Mouse (Mus musculus): ENCODE data around the gene Glrx5.

The Glrx5 gene

GRCm38 (mm10) chr12:105004956-105005714 is 27.4 kb upstream of the Glrx5 start:
- DNase-seq, result no peak

GRCm38 (mm10) chr12:105005715-105005972 is 26.8 kb upstream of the Glrx5 start:
- no peak for DNase-seq

GRCm38 (mm10) chr12:105008150-105008549 is 24.3 kb upstream of the Glrx5 start:
- no peak for DNase-seq

- no peak for DNase-seq
These were observed 23.7 kb upstream of the Glrx5 start for GRCm38 (mm10) chr12:105008752-105009178.

DNA sequence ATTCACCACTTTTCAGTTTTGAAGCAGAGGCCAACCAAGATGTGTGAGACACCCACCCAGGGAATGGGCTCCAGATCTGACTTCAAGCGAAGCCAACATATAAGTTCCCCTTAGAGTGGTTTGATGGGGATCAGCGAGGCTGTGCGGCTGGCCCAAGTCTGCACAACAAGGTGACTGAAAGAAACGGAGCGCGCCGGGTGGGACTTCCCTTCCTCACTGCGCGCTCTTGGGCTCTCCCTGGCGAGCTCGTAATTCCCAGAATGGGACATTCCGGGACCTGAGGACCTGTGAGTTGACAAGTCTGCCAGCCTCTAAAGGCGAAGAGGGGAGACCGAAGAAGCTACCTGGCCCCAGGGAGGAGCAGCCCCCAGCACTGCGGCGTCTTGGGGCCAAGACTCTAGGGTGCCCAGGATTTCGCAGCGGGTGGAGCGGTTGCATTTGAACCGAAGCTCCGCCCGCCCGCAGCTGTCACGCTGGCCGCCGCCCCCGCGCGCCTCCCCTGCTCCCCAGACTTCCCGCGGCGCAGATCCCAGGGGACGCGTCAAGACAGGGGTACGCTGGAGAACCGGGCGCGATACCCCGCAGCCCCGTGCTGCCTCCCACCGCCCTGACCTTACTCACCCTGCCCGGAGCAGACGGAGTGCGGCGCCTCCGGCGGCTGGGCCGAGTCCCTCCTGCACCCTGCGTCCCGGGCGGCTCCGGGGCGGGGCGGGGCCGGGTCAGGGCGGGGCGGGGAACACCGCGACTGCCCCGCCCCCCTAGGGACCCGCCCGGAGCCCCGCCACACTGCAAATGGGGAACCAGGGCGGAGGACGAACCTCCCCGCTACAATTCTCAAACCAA is 22.9 kb upstream of the Glrx5 start, which contains the start of gene Syne3:
Gene Syne3 (minus strand): TSS at position 440 of the 843 bp plus-strand sequence.
- DNase-seq, result peak; percentile 56

DNA sequence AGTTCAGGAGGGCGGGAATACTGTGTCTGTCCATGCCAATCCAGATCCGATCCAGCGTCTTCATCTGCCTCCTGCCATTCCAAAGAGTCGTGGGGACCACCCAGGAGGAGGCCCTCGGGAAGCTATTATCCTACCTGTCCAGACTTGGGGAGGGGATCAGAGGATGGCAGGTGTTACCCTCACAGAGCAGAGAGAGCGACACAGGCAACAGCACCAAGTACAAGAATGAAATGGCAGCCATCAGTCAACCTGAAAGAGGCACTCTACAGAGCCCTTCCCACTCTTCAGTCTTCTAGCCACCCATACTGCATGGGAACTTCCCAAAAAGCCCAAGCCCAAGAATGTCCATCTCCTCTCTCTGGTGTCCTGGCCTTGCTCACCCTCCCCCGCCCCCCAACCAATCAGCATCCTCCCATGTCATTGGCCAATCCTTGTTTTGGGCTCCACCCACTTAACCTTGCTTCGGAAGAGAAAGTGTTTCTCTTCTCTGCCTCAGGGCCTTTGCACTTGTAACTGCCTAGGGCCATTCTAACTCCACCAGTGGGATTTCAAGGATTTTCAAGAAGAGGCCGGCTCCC is 22.2 kb upstream of the Glrx5 start:
- DNase-seq, result no peak

GRCm38 (mm10) chr12:105011589-105011988 is 20.9 kb upstream of the Glrx5 start:
- DNase-seq, result no peak

DNA sequence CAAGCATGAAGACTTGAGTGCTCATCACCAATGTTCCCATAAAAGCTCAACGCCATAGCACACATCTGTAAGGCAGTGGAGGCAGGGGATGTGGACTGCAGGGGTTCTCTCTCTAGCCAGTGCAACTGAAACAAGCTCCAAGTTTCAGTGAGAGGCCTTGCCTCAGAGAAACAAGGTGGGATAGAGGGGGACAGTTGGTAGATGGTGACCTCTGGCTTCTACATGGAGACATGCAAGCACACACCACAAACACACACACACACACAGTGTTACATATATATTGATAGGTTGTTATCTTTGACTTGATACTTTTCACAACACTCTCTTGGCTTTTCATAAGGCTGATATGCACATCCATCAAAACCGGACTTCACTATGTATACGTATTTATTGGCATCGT is 20.2 kb upstream of the Glrx5 start:
- no peak for DNase-seq

GRCm38 (mm10) chr12:105013065-105013464 is 19.4 kb upstream of the Glrx5 start:
- DNase-seq, result peak; percentile 62

DNA sequence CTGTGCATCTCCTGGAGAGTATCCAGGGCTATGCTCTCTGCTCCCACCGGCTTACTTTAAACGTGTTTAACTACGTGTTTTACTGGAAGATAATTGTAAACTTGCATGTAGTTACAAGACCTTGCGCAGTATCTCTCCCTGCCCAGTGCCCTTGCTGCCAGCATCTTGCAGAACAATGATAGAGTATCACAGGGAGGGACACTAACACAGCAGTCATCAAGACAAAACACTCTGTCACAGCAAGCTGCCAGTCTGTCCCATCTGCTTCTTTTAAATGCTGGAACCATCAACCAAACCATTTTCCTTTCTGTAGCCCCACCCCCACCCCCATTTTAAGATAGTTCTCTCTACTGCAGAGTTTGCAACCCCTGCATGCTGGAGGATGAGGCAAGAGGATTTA is 16.3 kb upstream of the Glrx5 start:
- peak; percentile 56 for DNase-seq

GRCm38 (mm10) chr12:105016639-105017038 is 15.8 kb upstream of the Glrx5 start:
- DNase-seq, result no peak

DNA sequence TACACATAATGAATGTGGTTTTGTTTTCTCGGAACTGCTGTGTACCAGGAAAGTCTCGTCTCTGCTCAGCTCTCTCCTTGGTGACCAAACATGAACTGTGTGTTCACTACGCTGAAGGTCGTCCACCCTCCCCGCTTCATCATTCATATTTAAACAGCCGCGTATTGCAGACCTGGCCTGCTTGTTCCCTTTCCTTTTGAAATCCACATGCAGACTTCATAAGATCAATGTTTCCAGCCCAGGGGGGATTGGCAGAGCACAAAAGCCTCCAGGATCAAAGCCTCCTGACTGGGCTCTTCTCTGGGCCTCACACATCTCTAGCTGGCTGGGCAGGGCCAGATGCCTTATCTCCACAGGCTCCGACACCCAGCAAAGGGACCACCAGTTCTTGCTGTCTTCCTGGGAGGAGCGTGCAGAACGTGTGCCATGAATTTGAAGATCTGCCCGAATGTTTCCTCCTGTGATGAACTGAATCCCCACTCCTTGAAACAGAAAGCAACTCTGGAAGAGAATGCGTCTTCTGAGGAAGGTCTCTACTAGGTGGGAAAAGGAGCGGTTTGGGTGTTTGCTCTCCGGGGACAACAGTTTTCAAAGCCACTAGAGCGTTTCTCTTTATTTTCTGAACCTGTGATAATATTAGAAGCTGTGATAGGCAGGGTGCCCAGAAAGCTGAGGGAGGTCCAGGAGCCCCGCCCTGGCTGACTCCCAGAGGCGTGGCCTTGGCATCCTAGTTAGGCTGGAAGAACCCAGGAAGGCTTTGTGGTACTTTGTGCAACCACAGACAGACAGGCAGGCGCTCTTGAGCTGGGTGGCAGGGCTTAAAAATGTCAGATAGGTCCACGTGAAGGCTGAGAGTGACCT is 12.9 kb upstream of the Glrx5 start:
- peak; percentile 39 for DNase-seq

GRCm38 (mm10) chr12:105021441-105022069 is 10.9 kb upstream of the Glrx5 start:
- DNase-seq, result no peak

DNA sequence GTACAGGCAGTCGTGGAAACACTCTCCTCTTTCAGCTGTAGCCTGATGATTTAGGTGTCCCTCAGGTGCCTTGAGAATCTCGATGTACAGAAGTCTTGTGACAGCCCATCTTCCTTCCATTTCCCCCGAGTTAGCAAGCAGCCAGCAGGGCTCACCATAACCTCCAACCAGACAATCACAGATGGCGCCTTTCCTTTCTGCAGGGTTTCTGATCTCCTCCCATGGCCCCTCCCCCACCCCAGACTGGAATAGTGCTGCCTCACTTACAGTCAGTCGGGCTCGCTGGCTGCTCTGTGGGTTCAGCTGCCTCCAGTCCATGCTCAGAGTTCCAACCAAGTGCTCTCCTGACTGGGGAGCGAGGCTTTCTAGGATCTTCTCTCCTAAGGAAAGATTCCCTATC is 10.3 kb upstream of the Glrx5 start:
- peak; percentile 58 for DNase-seq

DNA sequence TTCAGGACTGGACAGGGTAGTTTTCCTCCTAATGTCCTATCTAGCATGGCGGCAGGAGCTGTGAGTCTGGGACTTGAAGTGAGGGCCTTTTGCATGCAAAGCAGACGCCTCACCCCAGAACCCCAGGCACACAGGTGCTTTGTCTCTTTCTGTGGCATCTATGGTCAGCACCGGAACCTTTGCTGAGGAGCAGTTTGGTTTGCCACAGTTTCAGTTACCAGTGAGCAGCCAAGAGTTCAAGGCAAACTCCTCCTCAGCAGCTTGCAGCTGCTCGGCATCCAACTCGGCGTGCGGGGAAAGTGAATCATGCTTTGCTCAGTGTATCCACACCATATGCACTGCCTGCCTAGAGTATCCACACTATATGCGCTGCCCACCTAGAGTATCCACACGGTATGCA is 9.7 kb upstream of the Glrx5 start:
- no peak for DNase-seq

DNA sequence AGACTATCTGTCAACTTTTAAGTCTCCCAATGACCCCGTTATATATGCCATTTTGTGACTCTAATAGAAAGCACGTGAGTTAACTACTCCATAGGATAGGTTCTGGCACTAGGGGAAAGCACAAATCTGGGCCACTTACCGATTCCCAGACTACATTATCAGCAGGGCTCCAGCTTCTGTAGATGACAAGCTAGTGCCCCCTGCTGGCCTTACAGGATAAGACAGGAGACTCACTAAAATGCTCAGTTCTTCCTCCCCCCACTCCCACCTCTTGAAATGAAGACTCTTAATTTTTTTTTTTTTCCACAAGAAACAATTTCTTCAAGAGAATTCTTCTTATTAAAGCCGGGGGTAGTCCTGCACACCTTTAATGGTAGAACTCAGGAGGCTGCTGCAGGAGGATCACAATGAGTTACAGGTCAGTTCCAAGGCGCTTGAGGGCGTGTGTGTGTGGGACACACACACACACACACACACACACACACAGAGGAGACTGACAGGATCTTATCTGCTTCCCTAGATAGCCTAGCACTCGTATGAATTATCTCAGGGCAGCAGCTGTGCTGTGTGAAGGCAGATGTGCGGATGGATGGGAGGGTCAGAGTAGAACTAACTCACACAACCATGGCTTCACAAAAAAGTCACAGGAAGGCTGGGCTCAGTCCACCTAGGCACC is 7.1 kb upstream of the Glrx5 start:
- DNase-seq, result peak; percentile 71

- no peak for DNase-seq
These were observed 6.4 kb upstream of the Glrx5 start for GRCm38 (mm10) chr12:105025947-105026586.

- peak; percentile 68 for DNase-seq
These were observed 5.0 kb upstream of the Glrx5 start for GRCm38 (mm10) chr12:105027323-105027991.

DNA sequence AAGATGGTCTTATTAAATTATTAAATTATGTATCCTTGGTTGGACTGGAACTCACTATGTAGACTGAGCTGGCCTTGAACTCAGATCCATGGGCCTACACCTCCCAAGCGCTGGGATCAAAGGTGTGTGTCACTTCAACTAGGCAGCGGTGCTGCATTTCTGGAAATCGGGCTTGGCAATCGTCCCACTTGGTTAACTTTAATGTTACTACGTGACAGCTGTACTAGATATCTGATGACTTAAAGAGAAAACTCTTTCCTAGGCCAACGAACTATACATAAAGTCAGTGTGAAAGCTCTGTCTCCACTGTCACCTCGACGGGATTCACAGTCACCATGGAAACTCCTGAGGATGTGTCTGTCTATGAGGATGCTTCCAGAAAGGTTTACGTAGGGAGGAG is 2.6 kb upstream of the Glrx5 start:
- no peak for DNase-seq

All from layer of hippocampus, adult 9-11 months (tissue).